Comparison of ENCODE assay signal across 17 mouse cellular contexts in genomic region chr3:129602289-129602688, GRCm38 (mm10).
DNase-seq lines count a peak whose midpoint lies in the region; ATAC-seq lines count a peak whose summit lies in the region.
"Had no signal": no experiment of that assay in that cellular context is flagged by ENCODE, and none has a peak within 500 bp of the region (broad histone marks: within the 10 kb centered on the region; RNA-seq: fewer than 3 reads in every experiment).

No protein-coding gene starts in this region.

- ATAC-seq in common myeloid progenitor, adult 5-6 weeks (replicated peaks; ENCODE audit: low read depth, poor library complexity, severe bottlenecking) = peak; percentile 88
- 0 out of 2 replicates have a peak, but pooled peaks have one; percentile 40 for ATAC-seq in monocyte, adult 5-6 weeks (replicated peaks; ENCODE audit: insufficient number of reproducible peaks, low FRiP score, low TSS enrichment, poor library complexity, severe bottlenecking)
- ATAC-seq: forebrain, postnatal 0 days; intestine, embryonic 15.5 days had no signal

- peak; percentile 77 for DNase-seq in CD4-positive, CD25-positive, alpha-beta regulatory T cell, adult 2 months (ENCODE audit: low read depth, low spot score)
- peak; percentile 18 to 34 for DNase-seq in thymus, postnatal 10 days (ENCODE audit: low spot score in 2 of 2)
- DNase-seq in right cerebral cortex, adult 2 months (ENCODE audit: low spot score in 2 of 2) = no peak
- no peak for DNase-seq in adrenal gland, postnatal 4 days (ENCODE audit: low spot score in 2 of 2)
- DNase-seq in left cerebral cortex, adult 9 months (ENCODE audit: low spot score in 2 of 2) = no peak
- DNase-seq: adrenal gland, postnatal 25 days; cerebellum, postnatal 25 days; forebrain, postnatal 0 days; gastrocnemius, postnatal 10 days; heart, postnatal 4 days; kidney, postnatal 10 days; left cerebral cortex, postnatal 4 days; lung, embryonic 14.5 days; right cerebral cortex, adult 18-20 months had no signal

Comparison
In these comparisons a context has a peak if more than half of its experiments do, and no peak if none do; other contexts are left out.
1. DNase-seq: peak in CD4-positive, CD25-positive, alpha-beta regulatory T cell, adult 2 months (single experiment) and thymus, postnatal 10 days (2 of 2); none in right cerebral cortex, adult 2 months (0 of 2), adrenal gland, postnatal 4 days (0 of 2) and left cerebral cortex, adult 9 months (0 of 2).